Mouse (Mus musculus): ENCODE results near the gene Tnfsfm13. TPM values are rescaled to one million over a fixed set of nuclear protein-coding genes. Genes with fewer than 3 reads are reported as not detected.
"Not testable (repeated sequence)": the region's sequence is repeated elsewhere in the genome, so short reads cannot be mapped to it uniquely, and the experiment has no call there.

Tnfsfm13 gene
- 2.5 and 6.8 TPM in 2 replicates for polyA plus RNA-seq (2014; fragmentation: Nextera tagmentation; extraction: Ambion mirVana)

- peaks cover 14 to 27% of the 10 kb centered on the region in 2 experiments for H3K4me1 ChIP-seq (ENCODE audit: control insufficient read depth in 2 of 2, insufficient read depth in 2 of 2, low read length in 2 of 2)
- peak within 1 kb of the TSS; percentile 64 to 77 for H3K27ac ChIP-seq (replicated peaks in 1 of 2; ENCODE audit: control insufficient read depth in 1 of 2, insufficient read depth in 1 of 2, low read depth in 2 of 2, low read length in 2 of 2)
- peak within 1 kb of the TSS; percentile 85 for H3K9ac ChIP-seq (ENCODE audit: low read length)
- H3K36me3 ChIP-seq (ENCODE audit: control insufficient read depth, insufficient read depth, low read length) = no peaks in the 10 kb centered on the region
- ATAC-seq (ENCODE audit: insufficient number of reproducible peaks, insufficient read depth, low FRiP score, low read depth) = peak; percentile 73
- no peaks in the 10 kb centered on the region for H3K27me3 ChIP-seq (ENCODE audit: control insufficient read depth, insufficient read depth, low read length)
- WGBS = 2% methylated on average over 26 of the region's 41 CpGs
- peak within 1 kb of the TSS; percentile 57 to 60 for H3K4me3 ChIP-seq (ENCODE audit: control insufficient read depth in 1 of 2, insufficient read depth in 1 of 2, low read depth in 1 of 2, low read length in 2 of 2)
- no peaks in the 10 kb centered on the region for H3K9me3 ChIP-seq (ENCODE audit: control insufficient read depth, low read length)
- H3K4me2 ChIP-seq (ENCODE audit: low read length) = peak within 1 kb of the TSS; percentile 93
These were observed at the start of gene Tnfsfm13, which contains the start of gene Tnfsf12 for GRCm38 (mm10) chr11:69695361-69696181. Gene Tnfsfm13 (minus strand): TSS chr11:69696098. Gene Tnfsf12 (minus strand): TSS chr11:69695849.

GRCm38 (mm10) chr11:69731408-69731807 is 35.5 kb upstream of the Tnfsfm13 start:
- not testable (repeated sequence) for H3K9me3 ChIP-seq (ENCODE audit: control insufficient read depth, low read length); ATAC-seq (ENCODE audit: insufficient number of reproducible peaks, insufficient read depth, low FRiP score, low read depth); H3K27ac ChIP-seq (replicated peaks in 1 of 2; ENCODE audit: control insufficient read depth in 1 of 2, insufficient read depth in 1 of 2, low read depth in 2 of 2, low read length in 2 of 2); H3K27me3 ChIP-seq (ENCODE audit: control insufficient read depth, insufficient read depth, low read length); H3K4me2 ChIP-seq (ENCODE audit: low read length); H3K9ac ChIP-seq (ENCODE audit: low read length); H3K4me3 ChIP-seq (ENCODE audit: control insufficient read depth in 1 of 2, insufficient read depth in 1 of 2, low read depth in 1 of 2, low read length in 2 of 2); H3K4me1 ChIP-seq (ENCODE audit: control insufficient read depth in 2 of 2, insufficient read depth in 2 of 2, low read length in 2 of 2)
- peaks cover 31% of the 10 kb centered on the region for H3K36me3 ChIP-seq (ENCODE audit: control insufficient read depth, insufficient read depth, low read length)
- 75% methylated on average over 2 of the region's 3 CpGs for WGBS

DNA sequence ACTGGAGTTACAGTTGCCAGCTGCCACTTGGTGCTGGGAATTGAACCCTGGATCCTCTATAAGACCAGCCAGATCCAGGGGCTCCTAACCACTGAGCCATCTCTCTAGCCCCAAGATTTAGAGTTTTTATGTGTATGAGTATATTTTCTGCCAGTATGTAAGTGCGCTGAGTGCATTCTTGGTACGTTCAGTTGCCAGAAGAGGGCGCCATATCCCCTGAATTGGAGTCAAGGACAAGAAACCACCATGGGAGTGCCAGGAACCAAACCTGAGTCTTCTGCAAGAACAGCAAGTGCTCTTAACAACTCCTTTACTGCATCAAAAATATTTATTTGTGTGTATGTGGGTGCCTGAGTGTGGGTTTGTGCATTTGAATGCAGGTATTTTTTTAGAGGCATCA is 33.2 kb upstream of the Tnfsfm13 start:
- 20% methylated on average over 3 of the region's 3 CpGs for WGBS
- H3K4me1 ChIP-seq (ENCODE audit: control insufficient read depth in 2 of 2, insufficient read depth in 2 of 2, low read length in 2 of 2) = no peaks in the 10 kb centered on the region

DNA sequence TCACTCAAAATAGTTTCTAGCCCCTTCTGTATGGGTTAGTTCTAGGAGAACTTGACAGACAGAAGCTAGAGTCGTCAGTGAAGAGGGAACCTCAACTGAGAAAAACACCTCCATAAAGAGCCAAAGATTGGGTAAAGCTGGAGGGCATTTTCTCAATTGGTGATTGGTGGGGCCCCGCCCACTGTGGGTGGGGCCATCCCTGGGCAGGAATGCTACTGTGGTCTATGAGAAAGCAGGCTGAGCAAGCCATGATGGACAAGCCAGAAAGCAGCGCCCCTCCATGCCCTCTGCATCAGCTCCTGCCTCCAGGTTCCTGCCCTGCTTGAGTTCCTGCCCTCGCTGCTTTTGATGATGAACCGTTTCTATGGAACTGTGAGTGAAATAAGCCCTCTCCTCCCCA is 30.1 kb upstream of the Tnfsfm13 start:
- Histone ChIP-seq H3K27ac (replicated peaks in 1 of 2; ENCODE audit: control insufficient read depth in 1 of 2, insufficient read depth in 1 of 2, low read depth in 2 of 2, low read length in 2 of 2) (no peak overlapping the region), H3K4me3 (ENCODE audit: control insufficient read depth in 1 of 2, insufficient read depth in 1 of 2, low read depth in 1 of 2, low read length in 2 of 2) (no peak overlapping the region), H3K4me2 (ENCODE audit: low read length) (no peak overlapping the region), H3K9me3 (ENCODE audit: control insufficient read depth, low read length) (no peaks in the 10 kb centered on the region), H3K4me1 (ENCODE audit: control insufficient read depth in 2 of 2, insufficient read depth in 2 of 2, low read length in 2 of 2) (no peaks in the 10 kb centered on the region), H3K27me3 (ENCODE audit: control insufficient read depth, insufficient read depth, low read length) (no peaks in the 10 kb centered on the region), H3K36me3 (ENCODE audit: control insufficient read depth, insufficient read depth, low read length) (no peaks in the 10 kb centered on the region), H3K9ac (ENCODE audit: low read length) (no peak overlapping the region)
- ATAC-seq (ENCODE audit: insufficient number of reproducible peaks, insufficient read depth, low FRiP score, low read depth) = no peak
- 29% methylated on average over 5 of the region's 5 CpGs for WGBS

More for the DNA sequence above, 33.2 kb upstream of the Tnfsfm13 start:
- no peak overlapping the region for H3K27ac ChIP-seq (replicated peaks in 1 of 2; ENCODE audit: control insufficient read depth in 1 of 2, insufficient read depth in 1 of 2, low read depth in 2 of 2, low read length in 2 of 2)
- H3K9ac ChIP-seq (ENCODE audit: low read length) = no peak overlapping the region
- H3K36me3 ChIP-seq (ENCODE audit: control insufficient read depth, insufficient read depth, low read length) = peaks cover 7% of the 10 kb centered on the region
- no peak overlapping the region for H3K4me2 ChIP-seq (ENCODE audit: low read length)
- H3K9me3 ChIP-seq (ENCODE audit: control insufficient read depth, low read length) = no peaks in the 10 kb centered on the region
- ATAC-seq (ENCODE audit: insufficient number of reproducible peaks, insufficient read depth, low FRiP score, low read depth) = no peak
- no peaks in the 10 kb centered on the region for H3K27me3 ChIP-seq (ENCODE audit: control insufficient read depth, insufficient read depth, low read length)
- no peak overlapping the region for H3K4me3 ChIP-seq (ENCODE audit: control insufficient read depth in 1 of 2, insufficient read depth in 1 of 2, low read depth in 1 of 2, low read length in 2 of 2)

DNA sequence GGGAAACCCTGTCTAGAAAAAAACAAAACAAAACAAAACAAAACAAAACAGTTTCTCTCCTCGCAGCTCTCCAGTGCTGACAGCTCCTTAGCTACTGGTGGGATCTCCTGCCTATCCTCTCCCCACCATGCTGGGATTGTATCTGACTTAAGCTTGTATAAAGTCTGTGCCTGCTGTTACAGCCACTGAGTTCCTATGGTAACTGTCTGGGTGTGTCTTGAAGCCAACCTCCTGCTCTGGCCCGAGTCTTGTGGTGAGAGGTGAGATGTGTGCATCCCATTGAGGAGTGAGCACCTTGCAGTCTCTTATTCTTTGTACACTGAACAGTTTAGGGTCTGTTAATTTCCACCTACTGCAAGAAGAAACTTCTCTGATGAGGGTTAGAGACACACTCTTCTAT is 27.2 kb upstream of the Tnfsfm13 start:
- H3K9ac ChIP-seq (ENCODE audit: low read length) = no peak overlapping the region
- WGBS = 33% methylated on average over 2 of the region's 2 CpGs
- H3K4me2 ChIP-seq (ENCODE audit: low read length) = no peak overlapping the region
- no peaks in the 10 kb centered on the region for H3K36me3 ChIP-seq (ENCODE audit: control insufficient read depth, insufficient read depth, low read length)
- H3K4me3 ChIP-seq (ENCODE audit: control insufficient read depth in 1 of 2, insufficient read depth in 1 of 2, low read depth in 1 of 2, low read length in 2 of 2) = no peak overlapping the region
- no peak for ATAC-seq (ENCODE audit: insufficient number of reproducible peaks, insufficient read depth, low FRiP score, low read depth)
- no peaks in the 10 kb centered on the region for H3K9me3 ChIP-seq (ENCODE audit: control insufficient read depth, low read length)
- no peaks in the 10 kb centered on the region for H3K27me3 ChIP-seq (ENCODE audit: control insufficient read depth, insufficient read depth, low read length)
- no peak overlapping the region for H3K27ac ChIP-seq (replicated peaks in 1 of 2; ENCODE audit: control insufficient read depth in 1 of 2, insufficient read depth in 1 of 2, low read depth in 2 of 2, low read length in 2 of 2)
- H3K4me1 ChIP-seq (ENCODE audit: control insufficient read depth in 2 of 2, insufficient read depth in 2 of 2, low read length in 2 of 2) = 0 out of 4 replicates have a peak, but pooled peaks cover 0 to 2% of the 10 kb centered on the region in 2 experiments

GRCm38 (mm10) chr11:69720852-69721251 is 25.0 kb upstream of the Tnfsfm13 start:
- Histone ChIP-seq H3K27me3 (ENCODE audit: control insufficient read depth, insufficient read depth, low read length) (no peaks in the 10 kb centered on the region), H3K4me2 (ENCODE audit: low read length) (no peak overlapping the region), H3K4me1 (ENCODE audit: control insufficient read depth in 2 of 2, insufficient read depth in 2 of 2, low read length in 2 of 2) (peaks cover 0 to 7% of the 10 kb centered on the region in 2 experiments; a peak in 2 of 4 replicates), H3K36me3 (ENCODE audit: control insufficient read depth, insufficient read depth, low read length) (no peaks in the 10 kb centered on the region), H3K4me3 (ENCODE audit: control insufficient read depth in 1 of 2, insufficient read depth in 1 of 2, low read depth in 1 of 2, low read length in 2 of 2) (no peak overlapping the region), H3K9ac (ENCODE audit: low read length) (no peak overlapping the region), H3K9me3 (ENCODE audit: control insufficient read depth, low read length) (no peaks in the 10 kb centered on the region), H3K27ac (replicated peaks in 1 of 2; ENCODE audit: control insufficient read depth in 1 of 2, insufficient read depth in 1 of 2, low read depth in 2 of 2, low read length in 2 of 2) (no peak overlapping the region)
- WGBS = 77% methylated on average over 6 of the region's 6 CpGs
- no peak for ATAC-seq (ENCODE audit: insufficient number of reproducible peaks, insufficient read depth, low FRiP score, low read depth)

GRCm38 (mm10) chr11:69719423-69719822 is 23.5 kb upstream of the Tnfsfm13 start:
- ATAC-seq (ENCODE audit: insufficient number of reproducible peaks, insufficient read depth, low FRiP score, low read depth) = no peak
- H3K9ac ChIP-seq (ENCODE audit: low read length) = no peak overlapping the region
- no peak overlapping the region for H3K27ac ChIP-seq (replicated peaks in 1 of 2; ENCODE audit: control insufficient read depth in 1 of 2, insufficient read depth in 1 of 2, low read depth in 2 of 2, low read length in 2 of 2)
- no peaks in the 10 kb centered on the region for H3K36me3 ChIP-seq (ENCODE audit: control insufficient read depth, insufficient read depth, low read length)
- H3K9me3 ChIP-seq (ENCODE audit: control insufficient read depth, low read length) = no peaks in the 10 kb centered on the region
- no peak overlapping the region for H3K4me2 ChIP-seq (ENCODE audit: low read length)
- 69% methylated on average over 6 of the region's 6 CpGs for WGBS
- H3K4me1 ChIP-seq (ENCODE audit: control insufficient read depth in 2 of 2, insufficient read depth in 2 of 2, low read length in 2 of 2) = peaks cover 2 to 12% of the 10 kb centered on the region in 2 experiments; a peak in 3 of 4 replicates
- no peaks in the 10 kb centered on the region for H3K27me3 ChIP-seq (ENCODE audit: control insufficient read depth, insufficient read depth, low read length)
- H3K4me3 ChIP-seq (ENCODE audit: control insufficient read depth in 1 of 2, insufficient read depth in 1 of 2, low read depth in 1 of 2, low read length in 2 of 2) = no peak overlapping the region

Data from heart, embryonic 14.5 days (tissue).